Mouse (Mus musculus) embryonic fibroblast, embryonic 13.5 days (primary cell): ENCODE data around the gene Pold2. TPM values are rescaled to one million over a fixed set of nuclear protein-coding genes. Genes with fewer than 3 reads are reported as not detected.
"Not testable (repeated sequence)": the region's sequence is repeated elsewhere in the genome, so short reads cannot be mapped to it uniquely, and the experiment has no call there.

Experiments
- H3K27ac ChIP-seq: 2 replicates; pipeline ENCODE4 v1.5.1; 2012; ENCODE audit warnings: low read length, control low read depth, inconsistent platforms; ENCODE audit not compliant: insufficient read depth
- H3K4me1 ChIP-seq: 2 replicates; pipeline ENCODE4 v1.6.1; 2011; ENCODE audit warnings: low read length; ENCODE audit not compliant: control insufficient read depth, insufficient read depth
- H3K4me3 ChIP-seq: 2 replicates; pipeline ENCODE4 v1.5.1; 2011; ENCODE audit warnings: mild to moderate bottlenecking, control low read depth, low read length; ENCODE audit not compliant: insufficient read depth
- CTCF ChIP-seq: IDR thresholded peaks from 2 replicates; pipeline ENCODE4 v1.5.1; 2011; ENCODE audit warnings: mild to moderate bottlenecking, control low read depth, low read length, moderate library complexity, borderline replicate concordance; ENCODE audit not compliant: insufficient read depth
- POLR2A ChIP-seq: IDR thresholded peaks from 2 replicates; pipeline ENCODE4 v1.6.1; 2011; ENCODE audit warnings: low read depth, mild to moderate bottlenecking, control low read depth, low read length, moderate library complexity
- polyA plus RNA-seq: library from polyadenylated mRNA; stranded (reverse); fragments of >200 nt; gene quantifications from 2 replicates; pipeline ENCODE4 v1.2.4, GENCODE M21; 2011; ENCODE audit warnings: low read depth; ENCODE audit not compliant: missing spikeins, insufficient read length

Pold2 gene
- polyA plus RNA-seq, 1 experiment: 31.7 TPM

DNA sequence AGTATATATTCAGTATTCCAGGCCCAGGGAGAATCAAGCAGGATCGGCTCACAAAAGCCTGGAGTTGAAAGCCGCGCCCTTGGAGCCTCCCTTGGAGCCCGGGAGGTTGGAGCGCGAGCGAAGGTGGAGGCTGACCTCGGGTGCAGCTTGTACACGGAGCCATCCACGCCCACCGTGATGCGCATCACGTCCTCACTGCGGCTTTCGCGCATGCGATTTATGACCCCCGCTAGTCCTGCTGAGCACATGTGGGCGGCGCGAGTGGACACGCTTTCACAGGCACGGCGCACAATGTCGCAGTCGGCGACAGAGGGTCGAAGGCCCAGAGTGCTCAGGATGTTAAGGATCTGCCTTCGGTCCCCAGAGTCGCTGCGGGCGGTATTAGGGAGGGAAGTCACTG lies 23.9 kb upstream of the Pold2 start:
- 0 out of 2 replicates have a peak, but pooled peaks cover 3% of the 10 kb centered on the region for H3K4me1 ChIP-seq
- TF ChIP-seq POLR2A (peak; percentile 63), CTCF (no peak)
- peak overlapping the region; percentile 8; the same call in 1 of the 2 replicates for H3K4me3 ChIP-seq
- no peak overlapping the region for H3K27ac ChIP-seq

- no peak for TF ChIP-seq POLR2A
- no peak overlapping the region for H3K4me3 ChIP-seq
- 0 out of 2 replicates have a peak, but pooled peaks cover 3% of the 10 kb centered on the region for H3K4me1 ChIP-seq
- H3K27ac ChIP-seq: no peak overlapping the region
Measured at GRCm38 (mm10) chr11:5901320-5901719, 23.2 kb upstream of the Pold2 start.

DNA sequence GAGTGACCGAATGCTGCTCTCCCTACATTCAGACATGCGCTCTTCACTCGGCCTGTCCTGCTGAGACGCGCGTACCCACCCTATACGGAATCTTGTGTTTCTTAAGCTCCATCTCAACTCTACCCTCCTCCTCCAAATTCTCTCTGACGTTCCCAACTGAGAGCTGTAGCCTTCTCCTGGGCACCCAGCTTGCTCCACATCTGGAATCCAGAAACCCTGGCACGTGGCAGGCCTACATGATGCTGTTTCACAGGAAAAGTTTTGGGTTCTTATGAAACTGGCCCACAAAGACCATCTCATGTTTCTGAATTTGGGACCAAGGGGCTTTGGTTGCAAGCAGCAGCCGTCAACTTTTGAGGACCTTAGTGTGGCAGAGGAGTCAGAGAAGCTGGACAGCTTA lies 21.2 kb upstream of the Pold2 start:
- H3K4me3 ChIP-seq: no peak overlapping the region
- 0 out of 2 replicates have a peak, but pooled peaks cover 3% of the 10 kb centered on the region for H3K4me1 ChIP-seq
- H3K27ac ChIP-seq: no peak overlapping the region
- TF ChIP-seq CTCF (no peak), POLR2A (no peak)

DNA sequence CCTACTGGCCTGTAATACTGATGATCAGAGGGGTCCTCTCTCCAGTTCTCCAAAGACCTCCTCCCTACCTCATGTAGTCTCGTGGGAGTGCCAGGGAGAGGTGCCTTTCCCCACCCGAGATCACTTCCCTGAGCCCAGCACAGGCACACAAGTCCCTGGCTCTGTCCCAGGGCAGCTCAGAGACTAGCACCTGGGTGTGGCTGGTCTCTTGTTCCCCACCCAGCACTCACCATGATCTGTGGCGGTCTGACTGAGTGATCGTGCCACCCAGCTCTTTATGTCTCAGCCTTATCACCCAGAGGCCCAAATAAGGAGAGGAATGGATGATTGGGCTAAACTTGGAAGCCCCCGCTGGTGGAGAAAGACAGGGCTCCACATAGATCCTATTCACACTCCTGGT lies 20.4 kb upstream of the Pold2 start, which contains the start of gene Myl7:
Myl7 (minus strand) TSS at position 252 of the 400 bp plus-strand sequence.
- TF ChIP-seq CTCF (no peak), POLR2A (no peak)
- H3K4me3 ChIP-seq: no peak within 1 kb of the TSS
- H3K27ac ChIP-seq: no peak within 1 kb of the TSS
- 0 out of 2 replicates have a peak, but pooled peaks cover 3% of the 10 kb centered on the region for H3K4me1 ChIP-seq

DNA sequence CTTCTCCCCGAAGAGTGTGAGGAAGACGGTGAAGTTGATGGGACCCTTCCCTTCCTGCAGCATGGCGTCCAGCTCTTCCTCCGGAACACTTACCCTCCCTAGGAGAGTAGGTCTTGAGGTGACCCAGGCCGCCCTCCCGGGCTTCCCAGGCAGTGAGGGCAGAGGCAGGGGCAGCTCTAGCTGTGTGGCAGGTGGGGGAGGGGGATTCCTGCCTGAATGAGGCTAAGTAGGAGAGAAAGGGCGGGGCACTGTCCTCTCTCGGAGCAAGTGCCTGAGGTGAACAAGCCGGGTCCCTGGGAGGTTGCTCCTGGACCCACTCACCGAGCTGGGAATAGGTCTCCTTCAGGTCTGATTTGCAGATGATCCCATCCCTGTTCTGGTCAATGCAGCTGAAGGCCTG lies 19.7 kb upstream of the Pold2 start:
- Histone ChIP-seq H3K4me3 (no peak overlapping the region), H3K27ac (no peak overlapping the region), H3K4me1 (0 out of 2 replicates have a peak, but pooled peaks cover 3% of the 10 kb centered on the region)
- TF ChIP-seq POLR2A: no peak
- no peak for TF ChIP-seq CTCF

- H3K27ac ChIP-seq: no peak overlapping the region
- peaks cover 3% of the 10 kb centered on the region for H3K4me1 ChIP-seq
- H3K4me3 ChIP-seq: no peak overlapping the region
- TF ChIP-seq POLR2A: no peak
- no peak for TF ChIP-seq CTCF
Measured at GRCm38 (mm10) chr11:5897230-5897629, 19.1 kb upstream of the Pold2 start.

- TF ChIP-seq CTCF (no peak), POLR2A (no peak)
- peaks cover 5% of the 10 kb centered on the region for H3K4me1 ChIP-seq
- no peak overlapping the region for H3K4me3 ChIP-seq
- H3K27ac ChIP-seq: no peak overlapping the region
Measured at GRCm38 (mm10) chr11:5893807-5894206, 15.7 kb upstream of the Pold2 start.

- Histone ChIP-seq H3K4me3 (no peak overlapping the region), H3K27ac (no peak overlapping the region), H3K4me1 (peaks cover 7% of the 10 kb centered on the region)
- TF ChIP-seq POLR2A (no peak), CTCF (no peak)
Measured at GRCm38 (mm10) chr11:5892810-5893368, 14.8 kb upstream of the Pold2 start.

- TF ChIP-seq POLR2A (no peak), CTCF (no peak)
- Histone ChIP-seq H3K27ac (no peak overlapping the region), H3K4me1 (peaks cover 9% of the 10 kb centered on the region), H3K4me3 (no peak overlapping the region)
Measured at GRCm38 (mm10) chr11:5892151-5892591, 14.1 kb upstream of the Pold2 start.

- H3K4me3 ChIP-seq, H3K4me1 ChIP-seq, H3K27ac ChIP-seq: not testable (repeated sequence)
Measured at GRCm38 (mm10) chr11:5888563-5888962, 10.5 kb upstream of the Pold2 start.
